Mouse (Mus musculus) lung, adult 2 months (tissue): Measurements from ENCODE around the gene Otud3.
"Not testable (repeated sequence)": the region's sequence is repeated elsewhere in the genome, so short reads cannot be mapped to it uniquely, and the experiment has no call there.

Experiments
- CTCF ChIP-seq: fragments of 200-500 bp; IDR thresholded peaks from 2 replicates; pipeline ENCODE4 v1.5.1; 2011; ENCODE audit warnings: mild to moderate bottlenecking, low read length, control low read depth; ENCODE audit not compliant: insufficient read depth
- POLR2A ChIP-seq: fragments of 200-500 bp; IDR thresholded peaks from 2 replicates; pipeline ENCODE4 v1.6.1; 2011; ENCODE audit warnings: low read depth, mild to moderate bottlenecking, control low read depth, low read length, borderline replicate concordance; ENCODE audit errors: extremely low read depth

GRCm38 (mm10) chr4:138875275-138875674 lies 38.5 kb downstream of the Otud3 start:
- TF ChIP-seq POLR2A, CTCF: not testable (repeated sequence)
